Mouse (Mus musculus): ENCODE measurements around the gene Fbxo2.

DNA sequence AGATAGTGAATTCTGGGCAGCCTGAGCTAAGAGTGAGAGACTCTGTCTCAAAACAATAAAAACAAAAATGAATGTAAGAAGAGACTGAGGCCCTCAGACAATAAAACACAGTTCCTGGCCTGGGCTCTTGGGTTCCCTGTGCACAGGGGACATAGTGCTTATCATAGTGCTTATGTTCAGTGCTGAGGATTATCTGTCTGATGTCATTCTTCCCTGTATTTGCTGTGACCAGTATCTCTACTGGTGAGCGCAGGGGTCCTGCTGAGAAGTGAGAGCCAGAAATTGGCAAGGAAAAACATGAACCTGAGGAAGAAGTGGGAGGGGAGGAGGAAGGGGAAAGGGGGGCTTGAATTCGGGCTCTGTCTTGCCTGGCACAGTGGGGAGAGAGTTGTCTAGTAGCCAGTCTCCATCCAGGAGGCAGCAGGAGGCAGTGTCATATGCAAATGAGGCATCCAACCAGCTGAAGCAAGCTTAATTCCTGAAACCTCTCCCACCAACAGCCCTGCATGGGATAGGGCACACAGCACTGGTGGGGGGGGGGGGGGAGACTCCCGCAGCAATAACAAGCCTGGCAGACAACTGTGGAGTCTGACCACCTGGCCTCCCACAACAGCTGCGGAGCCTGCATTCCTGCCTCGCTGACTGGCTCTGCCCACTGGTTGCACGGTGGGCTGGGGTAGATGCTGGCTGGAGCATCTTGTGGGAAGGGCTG lies 38.3 kb upstream of the Fbxo2 start:
- TF ChIP-seq CTCF (IDR thresholded peaks at IDR 0.05; ENCODE audit: borderline replicate concordance, extremely low read depth, insufficient read depth, insufficient read length) (no peak), POLR2A (IDR thresholded peaks at IDR 0.05; ENCODE audit: borderline replicate concordance, extremely low read depth, insufficient read depth, insufficient read length, poor library complexity, severe bottlenecking) (no peak)

Measured in brain, embryonic 14.5 days (tissue).